Mouse (Mus musculus): ENCODE measurements around the gene Gpbar1.

- TF ChIP-seq CTCF (IDR thresholded peaks at IDR 0.05; ENCODE audit: extremely low read depth, insufficient read depth, insufficient read length, insufficient replicate concordance) (no peak), POLR2A (IDR thresholded peaks at IDR 0.05; ENCODE audit: low read depth, low read length) (no peak)
These were observed 1.3 kb upstream of the Gpbar1 start for GRCm38 (mm10) chr1:74277041-74277440.
